ENCODE assay signal across 9 mouse cellular contexts in the genomic region with DNA sequence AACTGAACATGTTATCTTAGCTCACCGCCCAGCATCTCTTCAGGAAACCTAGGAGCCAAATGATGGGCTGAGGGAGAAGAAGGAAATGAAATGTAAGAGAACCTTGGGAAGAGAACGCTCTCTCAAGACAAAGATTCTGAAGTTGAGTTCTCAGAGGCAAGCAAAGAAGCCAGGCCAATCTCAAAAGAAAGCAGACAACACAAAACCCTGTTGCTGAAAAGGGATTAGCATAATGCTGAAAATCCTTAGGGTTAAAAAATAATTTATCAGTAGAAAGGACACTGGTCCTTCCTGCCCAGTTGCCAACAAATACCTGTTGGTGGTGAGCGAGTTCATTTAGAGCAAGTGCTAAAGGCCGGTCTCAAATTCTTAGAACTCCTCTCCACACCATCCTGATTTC. TPM values are rescaled to one million over a fixed set of nuclear protein-coding genes. Genes with fewer than 3 reads are reported as not detected.
DNase-seq lines count a peak whose midpoint lies in the region; ATAC-seq and TF ChIP-seq lines count a peak whose summit lies in the region.
"Had no signal": no experiment of that assay in that cellular context is flagged by ENCODE, and none has a peak within 500 bp of the region (broad histone marks: within the 10 kb centered on the region; RNA-seq: fewer than 3 reads in every experiment).

No protein-coding gene starts in this region.

- DNase-seq in kidney, adult 2 months: peak; percentile 32
- DNase-seq in kidney, postnatal 25 days: no peak
- DNase-seq in embryonic facial prominence, embryonic 14.5 days (ENCODE audit: low spot score): no peak
- DNase-seq in intestine, embryonic 14.5 days (ENCODE audit: low spot score): no peak
- DNase-seq in midbrain, embryonic 14.5 days: no peak
- DNase-seq in spleen, postnatal 4 days (ENCODE audit: low spot score in 2 of 2): no peak
- DNase-seq in cerebellum, adult 8-10 months: no peak
- no peak for DNase-seq in adipocyte (ENCODE audit: low spot score)

- no peak for TF ChIP-seq CTCF in kidney, adult 2 months (conservative IDR thresholded peaks at IDR 0.05; ENCODE audit: insufficient read depth, insufficient read length, low read depth, low read length)

- ATAC-seq in embryonic facial prominence, embryonic 14.5 days (ENCODE audit: low read depth): no peak
- peak; percentile 13; the same call in 1 of the 2 replicates for ATAC-seq in intestine, embryonic 14.5 days (replicated peaks; ENCODE audit: low FRiP score, low TSS enrichment, low read depth)
- no peak for ATAC-seq in midbrain, embryonic 14.5 days (ENCODE audit: low FRiP score, low TSS enrichment)

- H3K4me1 ChIP-seq in kidney, adult 2 months (ENCODE audit: control insufficient read depth, insufficient read depth, low read length): peaks cover 7% of the 10 kb centered on the region; the same call in 1 of the 2 replicates
- peaks cover 50% of the 10 kb centered on the region for H3K4me1 ChIP-seq in embryonic facial prominence, embryonic 14.5 days (ENCODE audit: control insufficient read depth, insufficient read depth, low read length)
- peaks cover 50% of the 10 kb centered on the region for H3K4me1 ChIP-seq in intestine, embryonic 14.5 days (replicated peaks; ENCODE audit: control insufficient read depth, insufficient read depth, low read length)
- peaks cover 36% of the 10 kb centered on the region for H3K4me1 ChIP-seq in midbrain, embryonic 14.5 days (ENCODE audit: control insufficient read depth, insufficient read depth, low read length)

- WGBS in kidney, adult 2 months: 61% methylated on average over 4 of the region's 4 CpGs
- 38% methylated on average over 4 of the region's 4 CpGs for WGBS in embryonic facial prominence, embryonic 14.5 days
- 59% methylated on average over 4 of the region's 4 CpGs for WGBS in intestine, embryonic 14.5 days
- WGBS in midbrain, embryonic 14.5 days: 15% methylated on average over 4 of the region's 4 CpGs

- H3K4me3 ChIP-seq in kidney, adult 2 months (ENCODE audit: insufficient read depth, low read depth, low read length): no peak overlapping the region
- peak overlapping the region; percentile 42 for H3K4me3 ChIP-seq in embryonic facial prominence, embryonic 14.5 days (ENCODE audit: low read depth, low read length)
- peak overlapping the region; percentile 39 for H3K4me3 ChIP-seq in intestine, embryonic 14.5 days (ENCODE audit: low read depth, low read length)
- peak overlapping the region; percentile 50 for H3K4me3 ChIP-seq in midbrain, embryonic 14.5 days (replicated peaks; ENCODE audit: low read depth, low read length)

- H3K4me2 ChIP-seq in embryonic facial prominence, embryonic 14.5 days (ENCODE audit: low read depth, low read length): peak overlapping the region; percentile 85
- peak overlapping the region; percentile 74 for H3K4me2 ChIP-seq in intestine, embryonic 14.5 days (ENCODE audit: low read length)
- H3K4me2 ChIP-seq in midbrain, embryonic 14.5 days (ENCODE audit: low read length): peak overlapping the region; percentile 89

- peak overlapping the region; percentile 73 for H3K9ac ChIP-seq in embryonic facial prominence, embryonic 14.5 days (ENCODE audit: low read depth, low read length)
- peak overlapping the region; percentile 64; the same call in 1 of the 2 replicates for H3K9ac ChIP-seq in intestine, embryonic 14.5 days (ENCODE audit: low read length)
- H3K9ac ChIP-seq in midbrain, embryonic 14.5 days (replicated peaks; ENCODE audit: low read length): peak overlapping the region; percentile 83

- H3K9me3 ChIP-seq in embryonic facial prominence, embryonic 14.5 days (ENCODE audit: control insufficient read depth, low read length): no peaks in the 10 kb centered on the region
- H3K9me3 ChIP-seq in intestine, embryonic 14.5 days (ENCODE audit: control insufficient read depth, low read length): no peaks in the 10 kb centered on the region; the same call in 1 of the 2 replicates
- peaks cover 2% of the 10 kb centered on the region; the same call in 1 of the 2 replicates for H3K9me3 ChIP-seq in midbrain, embryonic 14.5 days (ENCODE audit: control insufficient read depth, low read length)

- H3K27me3 ChIP-seq in kidney, adult 2 months (replicated peaks; ENCODE audit: control insufficient read depth, insufficient read depth, low read length): peaks cover 3% of the 10 kb centered on the region
- no peaks in the 10 kb centered on the region for H3K27me3 ChIP-seq in embryonic facial prominence, embryonic 14.5 days (replicated peaks; ENCODE audit: control insufficient read depth, insufficient read depth, low read length)
- no peaks in the 10 kb centered on the region for H3K27me3 ChIP-seq in intestine, embryonic 14.5 days (replicated peaks; ENCODE audit: control insufficient read depth, insufficient read depth, low read length)
- no peaks in the 10 kb centered on the region for H3K27me3 ChIP-seq in midbrain, embryonic 14.5 days (ENCODE audit: control insufficient read depth, insufficient read depth, low read length)

- TF ChIP-seq POLR2A in kidney, adult 2 months (IDR thresholded peaks at IDR 0.05; ENCODE audit: low read depth, low read length): no peak

- H3K27ac ChIP-seq in kidney, adult 2 months (ENCODE audit: insufficient read depth, low read depth, low read length): no peak overlapping the region
- peak overlapping the region; percentile 92 for H3K27ac ChIP-seq in embryonic facial prominence, embryonic 14.5 days (replicated peaks; ENCODE audit: low read depth, low read length)
- peak overlapping the region; percentile 87 for H3K27ac ChIP-seq in intestine, embryonic 14.5 days (ENCODE audit: low read depth)
- peak overlapping the region; percentile 93 for H3K27ac ChIP-seq in midbrain, embryonic 14.5 days (replicated peaks; ENCODE audit: low read depth, low read length)
- H3K27ac ChIP-seq: macrophage had no signal

- H3K36me3 ChIP-seq in kidney, adult 2 months (ENCODE audit: control insufficient read depth, insufficient read depth, low read length): no peaks in the 10 kb centered on the region
- peaks cover 2% of the 10 kb centered on the region; the same call in 1 of the 2 replicates for H3K36me3 ChIP-seq in embryonic facial prominence, embryonic 14.5 days (ENCODE audit: control insufficient read depth, insufficient read depth, low read length)
- H3K36me3 ChIP-seq in intestine, embryonic 14.5 days (ENCODE audit: control insufficient read depth, insufficient read depth, low read length): peaks cover 17% of the 10 kb centered on the region
- H3K36me3 ChIP-seq in midbrain, embryonic 14.5 days (ENCODE audit: control insufficient read depth, insufficient read depth, low read length): no peaks in the 10 kb centered on the region

RNA-seq across cellular contexts. Expression of a gene that starts 15.3 kb away (rescaled TPM):
- polyA plus RNA-seq in kidney, adult 2 months (2012; rRNA removed): 1.0 and 1.1 TPM in 2 replicates
- polyA plus RNA-seq in embryonic facial prominence, embryonic 14.5 days (2014; fragmentation: Nextera tagmentation; extraction: Ambion mirVana): 19.9 and 31.4 TPM in 2 replicates
- polyA plus RNA-seq in intestine, embryonic 14.5 days (2014; fragmentation: Nextera tagmentation; extraction: Ambion mirVana): 35.7 and 38.6 TPM in 2 replicates
- polyA plus RNA-seq in midbrain, embryonic 14.5 days (2014; fragmentation: Nextera tagmentation; extraction: Ambion mirVana): 10.7 and 11.1 TPM in 2 replicates
- polyA plus RNA-seq: macrophage had no signal

RNA-seq across cellular contexts. Expression of a gene that starts 33.9 kb away (rescaled TPM):
- polyA plus RNA-seq in kidney, adult 2 months (2012; rRNA removed): not detected in 2 replicates
- polyA plus RNA-seq in embryonic facial prominence, embryonic 14.5 days (2014; fragmentation: Nextera tagmentation; extraction: Ambion mirVana): not detected in 2 replicates
- polyA plus RNA-seq in intestine, embryonic 14.5 days (2014; fragmentation: Nextera tagmentation; extraction: Ambion mirVana): 2.2 TPM in 1 of 2 replicates, not detected in the other
- polyA plus RNA-seq in midbrain, embryonic 14.5 days (2014; fragmentation: Nextera tagmentation; extraction: Ambion mirVana): not detected in 2 replicates
- polyA plus RNA-seq: macrophage had no signal

RNA-seq across cellular contexts. Expression of a gene that starts 44.3 kb away (rescaled TPM):
- polyA plus RNA-seq in kidney, adult 2 months (2012; rRNA removed): 35.5 and 45.9 TPM in 2 replicates
- polyA plus RNA-seq in embryonic facial prominence, embryonic 14.5 days (2014; fragmentation: Nextera tagmentation; extraction: Ambion mirVana): 33.4 and 36.6 TPM in 2 replicates
- 37.1 and 39.3 TPM in 2 replicates for polyA plus RNA-seq in intestine, embryonic 14.5 days (2014; fragmentation: Nextera tagmentation; extraction: Ambion mirVana)
- polyA plus RNA-seq in midbrain, embryonic 14.5 days (2014; fragmentation: Nextera tagmentation; extraction: Ambion mirVana): 45.3 and 77.5 TPM in 2 replicates
